Mouse (Mus musculus) spleen, postnatal 36 days (tissue): Measurements from ENCODE around the gene Rbms3.

Source experiments
- DNase-seq, 2 experiments: peaks; one replicate each; pipeline ENCODE4 v3.0.0; 2022; ENCODE audit warnings: low spot score in 2 of 2, mixed read lengths in 1 of 2

The Rbms3 gene

GRCm38 (mm10) chr9:116903304-116903993, 726.3 kb downstream of the Rbms3 start:
- no peak for DNase-seq

- no peak for DNase-seq
These were observed 730.3 kb downstream of the Rbms3 start for GRCm38 (mm10) chr9:116899403-116899802.

- no peak for DNase-seq
These were observed 742.6 kb downstream of the Rbms3 start for GRCm38 (mm10) chr9:116886973-116887680.

DNA sequence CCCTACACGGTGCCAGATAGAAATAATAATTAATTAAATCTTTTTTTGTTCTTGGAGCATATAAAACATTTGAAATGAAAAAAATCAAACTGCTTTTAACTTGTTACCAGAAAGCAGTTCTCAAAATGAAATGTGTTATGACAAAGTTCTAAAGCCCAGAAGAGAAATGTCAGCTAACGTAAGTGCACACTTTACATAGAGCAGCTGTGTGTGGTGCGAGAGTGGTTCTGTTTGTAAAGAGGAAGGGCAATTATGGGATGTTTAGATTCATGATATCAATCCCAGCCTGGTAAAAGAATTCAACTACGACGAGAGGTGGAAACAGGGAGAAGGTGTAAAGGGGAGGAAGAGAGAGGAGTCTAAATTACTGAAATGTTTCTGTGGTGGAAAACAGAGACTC, 744.1 kb downstream of the Rbms3 start:
- no peak for DNase-seq

DNA sequence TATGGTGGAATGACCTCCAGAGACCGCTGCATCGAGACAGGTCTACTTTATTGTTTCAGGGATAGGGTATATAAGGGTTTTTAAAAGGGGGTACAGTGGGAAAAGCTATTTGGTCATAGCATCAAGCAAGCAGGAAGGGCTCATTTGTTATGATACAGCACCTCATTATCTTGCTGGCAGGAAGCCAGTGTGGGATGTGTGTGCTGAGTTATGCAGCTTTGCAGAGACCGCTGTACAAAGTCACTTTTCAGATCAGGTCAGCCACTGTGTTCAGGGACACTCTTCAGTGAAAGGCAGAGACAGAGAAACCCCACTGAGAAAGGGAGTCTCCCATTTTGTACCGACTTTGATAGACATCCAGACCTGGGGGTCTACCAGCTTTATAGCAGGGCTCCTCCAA, 749.2 kb downstream of the Rbms3 start:
- DNase-seq, result no peak

- no peak for DNase-seq
These were observed 749.9 kb downstream of the Rbms3 start for GRCm38 (mm10) chr9:116879600-116880457.

GRCm38 (mm10) chr9:116876786-116877185, 752.9 kb downstream of the Rbms3 start:
- DNase-seq, result no peak

DNA sequence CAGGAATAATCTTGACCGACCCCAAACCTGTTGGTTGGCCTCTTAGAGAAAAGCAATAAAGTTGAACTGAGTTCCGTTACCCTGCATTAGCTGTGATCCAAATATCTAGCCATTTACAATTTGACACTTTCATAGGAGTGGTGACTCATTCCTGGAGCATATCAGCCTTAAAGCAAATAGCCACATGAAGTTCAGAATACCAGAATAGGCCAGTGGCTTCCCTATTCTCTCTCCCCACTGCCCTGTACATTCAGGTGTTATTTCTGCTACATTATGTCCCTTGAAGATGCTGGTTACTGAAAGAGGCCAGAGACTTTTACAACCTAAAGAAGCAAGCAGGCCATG, 755.8 kb downstream of the Rbms3 start:
- DNase-seq, result no peak

DNA sequence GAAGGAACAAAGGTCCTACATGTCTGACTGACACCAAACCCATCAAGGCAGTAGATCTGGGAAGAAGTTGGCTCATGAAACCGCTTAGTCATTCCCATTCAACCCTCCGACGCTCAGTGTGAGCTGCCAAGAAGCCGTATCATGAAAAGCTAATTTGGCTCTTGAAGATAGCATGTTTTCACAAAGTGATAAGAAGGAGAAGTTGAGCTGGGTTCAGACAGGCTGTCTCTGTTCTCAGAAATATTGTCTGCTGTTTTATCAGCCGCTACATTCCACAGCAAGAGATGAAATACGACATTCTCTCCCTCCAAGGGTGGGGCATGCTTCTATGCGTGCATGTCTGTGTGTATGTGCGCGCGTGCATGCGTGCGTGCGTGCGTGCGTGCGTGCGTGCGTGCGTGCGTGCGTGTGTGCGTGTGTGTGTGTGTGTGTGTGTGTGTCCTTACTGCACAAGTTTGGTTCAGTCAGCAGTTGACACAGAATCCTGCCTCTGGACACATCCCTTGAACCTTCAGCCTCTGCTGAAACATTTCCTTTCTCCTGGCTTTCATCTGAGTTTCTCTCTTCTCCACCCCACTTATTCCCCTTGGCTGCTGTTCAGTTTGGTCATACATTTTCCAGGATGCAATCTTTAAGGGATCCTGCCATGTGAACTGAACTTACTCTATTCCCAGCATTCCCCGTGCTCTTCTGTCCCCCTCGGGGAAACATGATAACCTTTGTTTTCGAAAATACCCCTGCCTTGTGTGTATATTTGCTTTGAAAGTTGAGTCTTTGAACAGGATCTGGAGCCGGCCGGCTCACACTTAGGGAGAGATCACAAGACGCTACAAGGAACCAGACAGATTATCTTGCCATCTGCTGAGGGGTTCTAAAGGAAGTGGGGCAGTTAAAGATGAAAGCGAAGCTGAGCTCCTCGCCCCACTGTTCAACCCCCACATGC, 756.4 kb downstream of the Rbms3 start:
- peak; percentile 7 to 32 for DNase-seq

DNA sequence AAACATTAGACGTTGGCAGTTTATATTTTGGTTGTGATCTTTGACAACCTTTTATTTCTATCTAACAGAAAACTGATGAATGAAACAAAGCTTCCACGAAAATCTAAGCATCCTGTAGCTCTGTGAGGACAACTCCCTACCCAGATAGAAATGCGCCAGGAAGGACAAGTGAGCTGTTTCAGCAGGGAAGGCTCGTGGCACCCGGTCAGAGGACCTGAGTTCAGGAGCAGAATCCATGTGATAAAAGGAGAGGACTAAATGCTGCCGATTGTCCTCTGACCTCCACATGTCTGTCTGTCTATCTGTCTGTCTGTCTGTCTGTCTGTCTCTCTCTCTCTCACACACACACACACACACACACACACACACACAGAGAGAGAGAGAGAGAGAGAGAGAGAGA, 757.4 kb downstream of the Rbms3 start:
- no peak for DNase-seq

DNA sequence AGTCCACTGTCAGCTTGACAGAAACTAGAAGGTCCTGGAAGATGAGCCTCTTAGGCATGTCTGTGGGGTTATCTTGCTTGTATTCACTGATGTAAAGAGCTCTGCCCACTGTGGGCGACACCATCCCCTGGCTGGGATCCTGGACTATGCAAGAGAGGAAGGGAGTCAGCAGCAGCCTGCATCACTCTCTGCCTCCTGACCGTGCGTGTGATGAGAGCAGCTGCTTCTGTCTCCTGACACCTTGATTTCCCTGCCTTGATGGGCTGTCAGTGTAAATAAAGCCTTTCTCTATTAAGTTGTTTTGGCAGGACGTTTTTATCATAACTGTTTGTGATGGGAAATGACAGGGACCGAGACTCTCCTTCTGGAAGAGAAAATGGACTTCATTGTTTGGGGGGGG, 758.1 kb downstream of the Rbms3 start:
- DNase-seq, result no peak

- no peak for DNase-seq
These were observed 763.7 kb downstream of the Rbms3 start for GRCm38 (mm10) chr9:116866060-116866459.

DNA sequence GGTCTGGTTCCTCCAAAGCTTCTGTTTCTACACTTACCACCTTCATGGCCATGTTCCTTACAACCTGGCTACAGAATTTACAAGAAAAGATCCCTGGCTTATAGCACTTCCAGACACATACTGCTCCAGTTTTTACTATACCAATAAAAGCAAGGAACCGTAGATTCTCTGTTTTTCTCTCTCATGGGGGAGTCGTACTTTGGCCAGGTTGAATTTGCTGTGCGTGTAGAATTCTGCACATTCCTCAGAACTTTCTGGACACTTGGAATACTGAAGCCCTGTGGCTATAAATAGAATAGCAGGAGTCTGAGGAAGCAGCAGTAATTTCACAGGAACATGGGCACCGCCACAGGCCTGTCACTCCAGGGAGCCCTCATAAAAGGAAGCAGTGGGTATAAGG, 766.1 kb downstream of the Rbms3 start:
- no peak for DNase-seq

GRCm38 (mm10) chr9:116862341-116862740, 767.4 kb downstream of the Rbms3 start:
- DNase-seq, result no peak

DNA sequence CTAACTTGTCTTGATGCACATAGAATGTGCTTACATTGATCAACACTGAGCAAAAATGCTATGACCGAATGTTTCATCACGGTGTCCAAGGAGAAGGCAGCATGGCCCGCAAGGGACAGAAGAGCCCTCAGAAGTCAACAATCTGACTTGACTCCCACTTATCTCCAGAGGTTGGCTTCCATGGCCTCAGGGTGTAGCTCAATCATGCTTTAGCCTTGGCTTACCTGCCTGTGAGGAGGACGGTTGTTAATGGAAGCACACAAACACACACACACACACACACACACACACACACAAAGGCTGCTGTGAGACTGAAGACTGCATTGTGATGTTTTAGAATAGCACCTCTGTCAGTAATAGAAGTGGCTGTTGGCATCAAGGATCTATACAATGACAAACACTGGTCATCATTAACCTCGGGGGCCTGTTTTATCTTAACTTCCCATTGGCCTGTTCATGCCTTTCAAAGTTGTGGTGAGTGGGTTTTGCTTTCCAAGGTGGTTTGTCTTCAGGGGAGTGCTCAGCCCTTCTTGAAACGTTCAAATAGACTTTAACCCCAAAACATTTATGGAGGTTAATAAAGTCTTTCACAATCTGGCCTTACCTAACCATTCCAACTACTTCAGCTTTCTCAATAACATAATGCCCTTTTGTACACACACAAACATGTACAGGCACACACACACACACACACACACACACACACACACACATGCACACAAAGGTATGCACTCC, 771.7 kb downstream of the Rbms3 start:
- DNase-seq, result no peak

DNA sequence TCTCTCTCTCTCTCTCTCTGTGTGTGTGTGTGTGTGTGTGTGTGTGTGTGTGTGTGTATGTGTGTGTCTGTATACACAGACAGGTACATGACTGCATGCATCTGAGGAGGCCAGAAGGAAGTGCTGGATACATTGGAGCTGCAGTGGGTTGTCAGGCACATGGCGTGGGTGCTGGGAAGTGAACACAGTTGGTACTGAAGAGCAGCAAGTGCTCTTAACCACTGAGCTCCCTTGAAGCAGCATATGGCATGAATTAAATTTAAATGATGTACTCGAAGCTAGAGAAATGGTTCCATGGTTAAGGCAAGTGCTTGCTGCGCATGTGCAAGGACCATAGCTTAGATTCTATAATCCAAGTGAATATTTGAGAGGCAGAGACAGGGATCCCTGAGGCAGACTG, 772.6 kb downstream of the Rbms3 start:
- no peak for DNase-seq

DNA sequence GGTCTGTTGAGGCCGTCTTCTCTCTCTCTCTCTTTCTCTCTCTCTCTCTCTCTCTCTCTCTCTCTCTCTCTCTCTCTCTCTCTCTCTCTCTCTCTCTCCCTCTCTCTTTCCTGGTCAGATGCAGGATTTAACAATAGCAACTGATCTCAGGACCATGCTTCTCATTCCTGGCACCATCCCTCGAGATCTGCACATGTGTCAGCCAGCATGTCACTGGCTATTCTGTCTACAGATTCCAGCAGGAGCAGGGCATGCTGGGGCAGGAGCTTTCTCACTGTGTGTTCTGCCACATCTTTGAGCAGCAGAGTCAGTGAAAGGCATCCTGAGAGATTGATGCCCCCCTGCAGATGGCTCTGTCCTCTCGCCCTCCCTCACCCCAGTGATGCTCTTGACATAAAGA, 774.0 kb downstream of the Rbms3 start:
- DNase-seq, result no peak

DNA sequence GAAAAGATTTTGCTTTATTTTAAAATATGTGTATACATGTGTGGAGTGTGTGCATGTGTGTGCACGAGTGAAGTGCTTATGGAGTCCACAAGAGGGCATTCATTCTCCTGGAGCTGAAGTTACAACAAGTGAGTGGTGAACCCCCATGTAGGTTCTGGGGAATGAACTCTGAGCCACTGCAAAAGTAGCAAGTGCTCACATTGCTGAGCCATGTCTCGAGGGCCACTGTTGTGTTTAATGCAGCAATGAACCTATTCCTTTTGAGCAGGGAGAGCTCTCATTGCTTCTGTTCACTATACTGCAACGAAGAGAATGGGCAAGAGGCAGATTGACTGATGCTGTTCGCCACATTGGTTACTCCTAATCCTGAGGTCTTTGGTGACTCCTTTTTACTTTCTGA, 780.8 kb downstream of the Rbms3 start:
- no peak for DNase-seq

- DNase-seq, result no peak
These were observed 781.5 kb downstream of the Rbms3 start for GRCm38 (mm10) chr9:116848166-116848565.

DNA sequence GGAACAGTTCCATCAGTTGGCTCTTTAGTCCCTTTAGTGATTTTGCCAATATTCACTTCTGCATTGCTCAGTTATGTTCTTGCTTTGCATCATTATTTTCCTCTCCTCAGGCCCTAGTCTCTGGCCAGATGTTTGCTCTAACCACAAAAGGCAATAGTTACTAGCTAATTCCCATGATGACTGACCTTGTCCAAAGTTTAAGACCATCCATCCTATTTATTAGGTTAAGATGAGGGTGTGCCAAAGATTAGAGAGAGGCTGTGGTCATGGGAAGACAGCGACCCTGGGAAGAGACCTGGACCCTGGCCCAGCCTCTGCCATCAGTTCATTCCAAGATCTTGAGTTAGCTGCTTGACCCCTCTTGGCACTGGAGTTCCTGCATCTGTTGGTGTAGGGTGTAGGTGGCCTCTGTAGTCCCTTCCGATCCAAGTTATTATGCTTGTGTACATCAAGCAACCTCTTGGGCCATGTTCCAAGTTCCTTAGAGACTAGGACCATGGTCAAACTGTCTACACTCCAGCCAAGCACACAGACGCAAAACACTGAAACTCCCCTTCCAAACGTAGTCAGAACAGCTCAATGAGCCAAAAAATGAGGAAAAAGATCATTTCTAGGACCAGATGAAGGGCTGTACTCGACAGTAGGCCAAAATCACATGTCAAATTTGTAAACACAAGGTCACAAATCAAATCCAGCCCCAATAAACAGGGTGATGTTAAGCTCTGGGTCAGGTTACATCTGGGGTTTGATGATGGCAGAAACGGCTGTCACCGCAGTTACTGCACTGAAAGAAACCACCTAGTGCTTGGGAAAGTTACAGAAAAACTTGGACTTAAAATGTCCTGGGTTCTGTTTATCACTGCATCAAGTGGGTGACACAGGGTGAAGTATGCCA, 782.2 kb downstream of the Rbms3 start:
- peak; percentile 17 to 42 for DNase-seq
